Mouse (Mus musculus) v-Abl transformed pro-B cells (cell line): ENCODE data around the gene Gm49416.

Experiments used
- in situ Hi-C, 2 experiments: fragments of 400-800 bp; cut with MboI; formaldehyde crosslinking; loops; one replicate each; pipeline ENCODE4 v1.15.1; 2025; ENCODE audit not compliant: unreplicated experiment in 2 of 2

Gm49416 gene

DNA sequence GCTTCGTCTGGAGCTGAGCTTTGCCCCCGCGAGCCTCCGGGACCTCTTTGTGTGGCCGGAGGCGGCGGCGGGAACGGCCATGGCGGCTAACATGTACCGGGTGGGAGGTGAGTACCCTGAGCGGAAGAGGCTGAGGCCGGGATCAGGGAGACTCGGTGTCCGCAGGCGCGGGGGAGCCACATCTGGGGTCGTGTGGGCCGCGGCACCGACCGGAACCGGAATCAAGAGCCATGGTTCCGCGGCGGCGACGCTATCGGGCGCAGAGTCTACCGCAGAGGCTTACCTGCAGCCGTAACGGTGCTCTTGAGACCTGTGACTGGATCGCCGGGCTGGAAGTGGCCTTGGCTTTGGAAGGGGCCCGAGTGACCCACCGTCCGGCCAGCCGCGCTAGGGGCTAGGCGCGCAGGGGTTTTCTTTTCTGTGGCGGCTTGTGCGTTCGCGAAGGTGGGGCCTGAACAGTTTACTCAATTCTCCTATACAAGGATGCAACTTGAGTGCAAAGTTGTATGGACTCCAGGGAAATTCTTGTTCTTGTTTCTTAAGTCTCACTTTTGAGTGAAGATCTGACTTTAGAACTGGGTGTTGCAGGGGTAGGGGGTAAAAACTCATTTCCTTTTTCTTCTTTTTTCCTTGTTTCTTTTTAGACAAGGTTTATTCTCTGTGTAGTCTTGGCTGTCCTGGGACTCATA, 53.7 kb downstream of the Gm49416 start:
- in situ Hi-C loops = loop anchor here in 1 of 2 experiments (25.0 kb wide), 1 partner anchor 205 kb away; the partner anchor contains the start of genes 1700092M07Rik, Stx5a and Wdr74

DNA sequence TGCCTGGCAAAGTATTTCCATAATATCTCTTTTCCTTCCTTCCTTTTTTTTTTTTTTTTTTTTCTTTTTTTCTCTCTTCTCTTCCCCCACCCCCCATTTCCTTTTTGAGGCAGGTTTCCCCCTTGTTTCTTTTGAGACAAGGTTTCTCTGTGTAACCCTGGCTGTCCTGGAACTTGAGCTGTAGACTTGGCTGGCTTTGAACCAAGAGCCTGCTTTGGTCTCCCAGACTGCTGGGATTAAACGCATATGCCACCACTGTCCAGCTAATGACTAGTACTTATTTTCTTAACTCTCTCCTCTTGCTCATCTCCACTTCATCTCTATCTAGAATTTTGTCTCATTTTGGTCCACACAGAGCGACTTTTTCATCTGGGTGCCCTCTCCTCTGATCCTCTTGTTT, 54.3 kb downstream of the Gm49416 start:
- in situ Hi-C loops = loop anchor here in 1 of 2 experiments (25.0 kb wide), 1 partner anchor 206 kb away; the partner anchor contains the start of genes 1700092M07Rik, Stx5a and Wdr74

DNA sequence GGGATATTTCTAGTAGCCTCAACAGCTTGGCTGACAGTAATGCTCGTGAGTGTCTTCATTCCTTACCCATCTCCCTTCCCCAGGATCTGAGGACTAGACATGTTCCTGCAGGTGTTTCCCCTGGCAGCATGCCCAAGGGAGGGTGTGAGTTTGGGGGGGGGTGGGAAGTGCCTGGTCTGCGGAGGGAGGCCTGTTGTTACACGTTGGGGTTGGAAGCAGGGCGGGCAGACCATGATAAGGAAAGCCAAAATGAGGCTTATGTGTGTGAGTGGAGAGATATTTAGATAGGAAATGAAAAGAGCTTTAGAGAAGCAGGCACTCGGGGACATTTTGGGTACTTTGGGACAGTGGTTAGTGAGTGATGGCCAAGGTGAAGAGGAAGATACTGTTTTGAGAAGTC, 55.3 kb downstream of the Gm49416 start:
- in situ Hi-C loops = loop anchor here in 1 of 2 experiments (25.0 kb wide), 1 partner anchor 207 kb away; the partner anchor contains the start of genes 1700092M07Rik, Stx5a and Wdr74

DNA sequence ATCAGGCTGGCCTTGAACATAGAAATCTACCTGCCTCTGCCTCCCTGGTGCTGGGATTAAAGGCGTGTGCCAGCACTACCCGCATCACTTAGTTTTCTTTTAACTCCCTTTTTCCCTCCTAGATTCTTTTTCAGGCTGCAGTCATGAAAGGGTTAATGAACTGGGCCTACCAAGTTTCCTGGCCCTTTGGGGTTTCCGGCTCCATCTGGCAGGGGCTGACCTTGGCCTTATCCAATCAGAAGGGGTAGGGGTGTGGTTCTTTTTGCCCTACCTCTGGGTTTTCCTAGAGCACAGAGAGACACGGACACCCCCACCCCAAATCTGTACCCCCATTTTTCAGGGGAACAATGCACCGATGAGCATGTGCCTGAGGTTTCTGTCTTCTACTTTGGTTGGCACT, 56.0 kb downstream of the Gm49416 start:
- in situ Hi-C loops = loop anchor here in 1 of 2 experiments (25.0 kb wide), 1 partner anchor 207 kb away; the partner anchor contains the start of genes 1700092M07Rik, Stx5a and Wdr74
